Mouse (Mus musculus) heart, postnatal 0 days (tissue): ENCODE data around the gene Mrtfb.
A peak's percentile ranks its signal among the peaks of the same experiment; 100 is the strongest.

Experiments used
- CTCF ChIP-seq: IDR thresholded peaks from 2 replicates; pipeline ENCODE4 v1.5.1; 2016; ENCODE audit warnings: antibody characterized with exemption, control low read depth, low read depth
- EP300 ChIP-seq: IDR thresholded peaks from 2 replicates; pipeline ENCODE4 v1.6.1; 2016; ENCODE audit warnings: antibody characterized with exemption, low read depth

DNA sequence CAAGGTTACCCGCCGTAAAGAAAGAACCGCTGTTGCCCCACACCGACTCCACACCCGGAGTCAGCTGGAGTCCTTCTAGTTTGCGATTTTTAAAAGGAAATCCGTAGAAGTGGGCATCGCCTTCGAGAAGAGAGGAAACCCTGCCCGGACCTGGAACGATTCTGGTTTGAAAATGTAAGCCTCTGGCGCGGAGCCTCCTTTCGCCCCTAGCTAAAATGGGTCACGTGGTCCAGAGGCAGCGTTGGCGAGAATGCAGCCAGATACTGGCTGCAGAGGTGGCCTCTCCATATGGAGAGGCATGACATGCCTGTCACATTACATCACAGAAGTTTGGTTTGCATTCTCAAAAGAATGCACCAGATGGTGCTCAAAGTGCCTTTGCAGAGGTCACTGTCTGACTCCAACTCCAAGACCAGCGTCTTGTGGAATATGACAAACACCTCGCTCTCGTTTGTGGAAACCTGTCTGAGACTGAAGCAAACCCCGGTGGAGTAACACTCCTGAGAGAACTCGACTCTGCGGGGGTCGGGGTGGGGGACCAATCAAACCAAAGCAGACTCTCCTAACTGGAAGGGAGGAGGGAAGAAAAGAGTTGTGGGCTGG, 181.6 kb downstream of the Mrtfb start:
- peak; percentile 35; the same call in 1 of the 2 replicates for TF ChIP-seq EP300
- peak; percentile 38 for TF ChIP-seq CTCF
